Mouse (Mus musculus) layer of hippocampus, adult 8-10 months (tissue): ENCODE results near the gene Kctd7. TPM values are rescaled to one million over a fixed set of nuclear protein-coding genes. Genes with fewer than 3 reads are reported as not detected.

ENCODE experiments used
- DNase-seq, 2 experiments: peaks; one replicate each; pipeline ENCODE4 v3.0.0; 2022; ENCODE audit warnings: low spot score in 2 of 2
- total RNA-seq, 4 experiments: library from RNA; stranded (reverse); gene quantifications; 2 replicates each; pipeline ENCODE4 v1.2.4; 2022

The Kctd7 gene
- total RNA-seq, 4 experiments from 2014 or later: 11.4 to 18.4 (median 12.8) TPM

GRCm38 (mm10) chr5:130143101-130143500 lies 1.6 kb upstream of the Kctd7 start:
- DNase-seq: no peak

- DNase-seq: peak; percentile 72 to 80
Observed at GRCm38 (mm10) chr5:130143977-130144333, 706 bp upstream of the Kctd7 start.

- no peak for DNase-seq
Observed at GRCm38 (mm10) chr5:130145961-130146360, 1.3 kb downstream of the Kctd7 start.

- DNase-seq: no peak
Observed at GRCm38 (mm10) chr5:130149726-130150310, 5.2 kb downstream of the Kctd7 start.

- no peak for DNase-seq
Observed at GRCm38 (mm10) chr5:130154286-130154685, 9.6 kb downstream of the Kctd7 start.

GRCm38 (mm10) chr5:130158545-130158944 lies 13.9 kb downstream of the Kctd7 start:
- DNase-seq: no peak

- DNase-seq: no peak
Observed at GRCm38 (mm10) chr5:130159761-130160201, 15.1 kb downstream of the Kctd7 start.

GRCm38 (mm10) chr5:130163670-130164069 lies 19.0 kb downstream of the Kctd7 start:
- peak; percentile 51 to 85 for DNase-seq

- no peak for DNase-seq
Observed at GRCm38 (mm10) chr5:130165213-130165612, 20.6 kb downstream of the Kctd7 start.

- DNase-seq: no peak
Observed at GRCm38 (mm10) chr5:130169109-130169508, 24.4 kb downstream of the Kctd7 start.

- DNase-seq: no peak
Observed at GRCm38 (mm10) chr5:130170666-130171422, 26.2 kb downstream of the Kctd7 start.

- DNase-seq: peak; percentile 89 to 90
Observed at GRCm38 (mm10) chr5:130171423-130171954, 26.8 kb downstream of the Kctd7 start, which contains the start of gene Rabgef1. Gene Rabgef1, plus strand, starts transcription at chr5:130171798.

GRCm38 (mm10) chr5:130171956-130172601 lies 27.4 kb downstream of the Kctd7 start:
- DNase-seq: peak; percentile 20 to 28

GRCm38 (mm10) chr5:130173012-130173411 lies 28.4 kb downstream of the Kctd7 start:
- DNase-seq: no peak

- no peak for DNase-seq
Observed at GRCm38 (mm10) chr5:130177871-130178270, 33.2 kb downstream of the Kctd7 start.

GRCm38 (mm10) chr5:130180362-130180761 lies 35.7 kb downstream of the Kctd7 start:
- DNase-seq: no peak

GRCm38 (mm10) chr5:130181740-130182540 lies 37.3 kb downstream of the Kctd7 start:
- no peak for DNase-seq

GRCm38 (mm10) chr5:130182541-130182821 lies 37.8 kb downstream of the Kctd7 start:
- DNase-seq: no peak

GRCm38 (mm10) chr5:130184193-130184856 lies 39.7 kb downstream of the Kctd7 start:
- no peak for DNase-seq

GRCm38 (mm10) chr5:130185312-130185711 lies 40.7 kb downstream of the Kctd7 start:
- DNase-seq: no peak

- DNase-seq: peak; percentile 39 to 42
Observed at GRCm38 (mm10) chr5:130187383-130187782, 42.7 kb downstream of the Kctd7 start.
